Mouse (Mus musculus) heart, adult 2 months (tissue): Measurements from ENCODE around the gene Rgr.

Source experiments
- EP300 ChIP-seq: fragments of 200-500 bp; IDR thresholded peaks from 2 replicates; pipeline ENCODE4 v1.6.1; 2011; ENCODE audit warnings: low read depth, low read length, control low read depth; ENCODE audit not compliant: insufficient read depth
- POLR2A ChIP-seq: fragments of 200-500 bp; IDR thresholded peaks from 2 replicates; pipeline ENCODE4 v1.6.1; 2011; ENCODE audit warnings: mild to moderate bottlenecking, low read depth, low read length, control low read depth; ENCODE audit not compliant: insufficient read depth

DNA sequence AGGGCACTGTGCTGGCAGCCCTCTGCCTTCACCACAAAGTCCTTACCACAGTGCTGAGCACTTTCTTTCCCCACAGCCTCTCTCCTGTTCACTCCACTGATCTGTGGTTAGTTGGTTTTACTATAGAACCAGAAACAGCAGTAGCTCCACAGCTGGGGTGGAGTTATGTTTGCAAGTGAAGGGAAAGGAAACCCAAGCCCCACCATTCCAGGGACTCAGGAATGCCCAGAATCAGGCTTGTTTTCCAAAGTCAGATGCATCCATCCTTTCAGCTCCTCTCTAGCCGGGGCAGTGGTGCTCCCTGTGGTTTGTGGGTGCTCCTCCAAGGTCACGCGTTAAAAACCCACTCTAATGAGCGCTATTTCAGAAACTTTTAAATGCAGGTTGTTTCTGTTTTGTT is 46.8 kb upstream of the Rgr start:
- TF ChIP-seq EP300 (no peak), POLR2A (no peak)
